Mouse (Mus musculus) neural tube, embryonic 15.5 days (tissue): Measurements from ENCODE around the gene Atp13a2. TPM values are rescaled to one million over a fixed set of nuclear protein-coding genes. Genes with fewer than 3 reads are reported as not detected.

Source experiments
- ATAC-seq: fragments of 200-750 bp; cut with Nextera tagmentation; 2 replicates; pipeline ENCODE4 v1.8.0; 2017; ENCODE audit warnings: mild to moderate bottlenecking, moderate TSS enrichment, moderate library complexity; ENCODE audit not compliant: low FRiP score
- H3K27ac ChIP-seq: fragments of 300-500 bp; sonication (generic); replicated peaks from 2 replicates; pipeline ENCODE4 v1.5.1; 2015; ENCODE audit warnings: mild to moderate bottlenecking, inconsistent platforms
- H3K27me3 ChIP-seq: fragments of 300-500 bp; sonication (generic); replicated peaks from 2 replicates; pipeline ENCODE4 v1.6.1; 2015; ENCODE audit warnings: inconsistent platforms
- H3K36me3 ChIP-seq: fragments of 300-500 bp; sonication (generic); 2 replicates; pipeline ENCODE4 v1.6.1; 2015; ENCODE audit warnings: inconsistent platforms
- H3K4me1 ChIP-seq: fragments of 300-500 bp; sonication (generic); 2 replicates; pipeline ENCODE4 v1.6.1; 2015; ENCODE audit warnings: inconsistent platforms
- H3K4me2 ChIP-seq: fragments of 300-500 bp; sonication (generic); 2 replicates; pipeline ENCODE4 v1.6.1; 2015; ENCODE audit warnings: inconsistent platforms, mild to moderate bottlenecking, moderate library complexity
- H3K4me3 ChIP-seq: fragments of 300-500 bp; sonication (generic); replicated peaks from 2 replicates; pipeline ENCODE4 v1.5.1; 2015; ENCODE audit warnings: mild to moderate bottlenecking, inconsistent platforms
- H3K9ac ChIP-seq: fragments of 300-500 bp; sonication (generic); replicated peaks from 2 replicates; pipeline ENCODE4 v1.6.1; 2015; ENCODE audit warnings: mild to moderate bottlenecking, inconsistent platforms
- H3K9me3 ChIP-seq: fragments of 300-500 bp; sonication (generic); replicated peaks from 2 replicates; pipeline ENCODE4 v1.6.1; 2016; ENCODE audit warnings: inconsistent platforms
- WGBS: fragments of 180-500 bp; shearing (Covaris S2); methylation state at CpG from one replicate; pipeline ENCODE4 v1.1.7; 2015; ENCODE audit warnings: mixed read lengths; 5-methylcytosine and 5-hydroxymethylcytosine counted together
- polyA plus RNA-seq: library from polyadenylated mRNA; unstranded; fragments of >200 nt; fragmentation: Nextera tagmentation; extraction: Ambion mirVana; gene quantifications from 2 replicates; pipeline ENCODE4 v1.2.1, GENCODE M21; 2015

Gene Atp13a2
- polyA plus RNA-seq, 1 experiment from 2014 or later, result 188 TPM

GRCm38 (mm10) chr4:141053138-141053537, 66.5 kb downstream of the Atp13a2 start:
- Histone ChIP-seq H3K9me3 (no peaks in the 10 kb centered on the region), H3K9ac (0 out of 2 replicates have a peak overlapping the region, but pooled peaks have one; percentile 7), H3K27ac (peak overlapping the region; percentile 74), H3K36me3 (0 out of 2 replicates have a peak, but pooled peaks cover 3% of the 10 kb centered on the region), H3K4me3 (no peak overlapping the region), H3K4me2 (peak overlapping the region; percentile 47), H3K27me3 (no peaks in the 10 kb centered on the region), H3K4me1 (peaks cover 57% of the 10 kb centered on the region)
- ATAC-seq, result 0 out of 2 replicates have a peak, but pooled peaks have one; percentile 2
- WGBS, result 60% methylated on average over 8 of the region's 8 CpGs

GRCm38 (mm10) chr4:141053568-141054161, 67.0 kb downstream of the Atp13a2 start:
- Histone ChIP-seq H3K9ac (peak overlapping the region; percentile 26; the same call in 1 of the 2 replicates), H3K4me3 (peak overlapping the region; percentile 15), H3K4me2 (peak overlapping the region; percentile 47), H3K36me3 (0 out of 2 replicates have a peak, but pooled peaks cover 3% of the 10 kb centered on the region), H3K9me3 (no peaks in the 10 kb centered on the region), H3K4me1 (peaks cover 52% of the 10 kb centered on the region), H3K27me3 (no peaks in the 10 kb centered on the region), H3K27ac (peak overlapping the region; percentile 74)
- 25% methylated on average over 15 of the region's 17 CpGs for WGBS
- ATAC-seq, result peak; percentile 55

Other genes with a start within 250 kb of the Atp13a2 start
- gene Padi6, start 244.2 kb upstream of the Atp13a2 start, polyA plus RNA-seq, result 0.65 TPM in 1 of 2 replicates, not detected in the other
- gene Padi4, start 212.6 kb upstream of the Atp13a2 start, polyA plus RNA-seq, result 0.20 and 1.6 TPM in 2 replicates
- 0.22 TPM in 1 of 2 replicates, not detected in the other for gene Padi3, start 176.2 kb upstream of the Atp13a2 start, polyA plus RNA-seq
- 0.08 and 0.24 TPM in 2 replicates for gene Padi1, start 141.1 kb upstream of the Atp13a2 start, polyA plus RNA-seq
- 1.0 and 2.9 TPM in 2 replicates for gene Padi2, start 80.5 kb upstream of the Atp13a2 start, polyA plus RNA-seq
- 492 and 530 TPM in 2 replicates for gene Sdhb, start 25.7 kb upstream of the Atp13a2 start, polyA plus RNA-seq
- 210 and 222 TPM in 2 replicates for gene Mfap2, start 23.5 kb downstream of the Atp13a2 start, polyA plus RNA-seq
- gene Crocc, start 73.7 kb downstream of the Atp13a2 start, polyA plus RNA-seq, result 4.5 and 4.9 TPM in 2 replicates
- 56.8 and 59.8 TPM in 2 replicates for gene Necap2, start 91.5 kb downstream of the Atp13a2 start, polyA plus RNA-seq
- gene Spata21, start 101.5 kb downstream of the Atp13a2 start, polyA plus RNA-seq, result 0.51 and 0.55 TPM in 2 replicates
- 23.7 and 29.1 TPM in 2 replicates for gene Szrd1, start 152.9 kb downstream of the Atp13a2 start, polyA plus RNA-seq
- 23.3 and 23.8 TPM in 2 replicates for gene Fbxo42, start 161.0 kb downstream of the Atp13a2 start, polyA plus RNA-seq
- gene Rsg1, start 227.1 kb downstream of the Atp13a2 start, polyA plus RNA-seq, result 8.9 and 9.0 TPM in 2 replicates